Mouse (Mus musculus): Measurements from ENCODE around the gene Eif2ak3.
"Not testable (repeated sequence)": the region's sequence is repeated elsewhere in the genome, so short reads cannot be mapped to it uniquely, and the experiment has no call there.

The Eif2ak3 gene

GRCm38 (mm10) chr6:70844002-70844804, at the start of gene Eif2ak3:
Eif2ak3 (plus strand) TSS chr6:70844515.
- peak; percentile 99 for DNase-seq (ENCODE audit: low spot score)

- no peak for DNase-seq (ENCODE audit: low spot score)
Measured at GRCm38 (mm10) chr6:70796940-70797339, 47.4 kb upstream of the Eif2ak3 start.

- peak; percentile 73 for DNase-seq (ENCODE audit: low spot score)
Measured at GRCm38 (mm10) chr6:70797581-70798251, 46.6 kb upstream of the Eif2ak3 start.

- peak; percentile 81 for DNase-seq (ENCODE audit: low spot score)
Measured at GRCm38 (mm10) chr6:70804632-70805031, 39.7 kb upstream of the Eif2ak3 start.

DNA sequence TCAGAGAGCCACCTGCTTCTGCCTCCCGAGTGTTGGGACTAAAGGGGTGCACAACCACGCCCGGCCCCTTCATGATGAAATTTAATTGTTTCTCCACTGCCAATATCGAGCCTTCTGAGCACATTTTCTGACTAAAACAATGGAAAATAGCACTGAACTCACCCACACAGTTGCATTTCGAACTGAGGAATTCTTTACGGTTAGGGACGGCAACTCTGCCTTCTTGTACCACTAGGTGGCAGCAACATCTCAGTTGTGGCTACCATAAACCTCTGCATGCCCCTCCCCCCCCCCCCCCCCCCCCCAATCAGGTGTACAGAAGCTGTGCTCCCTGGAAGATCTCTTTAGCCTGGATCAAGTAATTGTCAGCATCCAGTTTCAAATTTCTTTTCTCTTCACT, 39.0 kb upstream of the Eif2ak3 start:
- peak; percentile 83 for DNase-seq (ENCODE audit: low spot score)

- DNase-seq (ENCODE audit: low spot score), result peak; percentile 94
Measured at GRCm38 (mm10) chr6:70805820-70806513, 38.3 kb upstream of the Eif2ak3 start.

- no peak for DNase-seq (ENCODE audit: low spot score)
Measured at GRCm38 (mm10) chr6:70806514-70806912, 37.8 kb upstream of the Eif2ak3 start.

- no peak for DNase-seq (ENCODE audit: low spot score)
Measured at GRCm38 (mm10) chr6:70810524-70810923, 33.8 kb upstream of the Eif2ak3 start.

- DNase-seq (ENCODE audit: low spot score), result peak; percentile 81
Measured at GRCm38 (mm10) chr6:70811557-70812525, 32.5 kb upstream of the Eif2ak3 start.

DNA sequence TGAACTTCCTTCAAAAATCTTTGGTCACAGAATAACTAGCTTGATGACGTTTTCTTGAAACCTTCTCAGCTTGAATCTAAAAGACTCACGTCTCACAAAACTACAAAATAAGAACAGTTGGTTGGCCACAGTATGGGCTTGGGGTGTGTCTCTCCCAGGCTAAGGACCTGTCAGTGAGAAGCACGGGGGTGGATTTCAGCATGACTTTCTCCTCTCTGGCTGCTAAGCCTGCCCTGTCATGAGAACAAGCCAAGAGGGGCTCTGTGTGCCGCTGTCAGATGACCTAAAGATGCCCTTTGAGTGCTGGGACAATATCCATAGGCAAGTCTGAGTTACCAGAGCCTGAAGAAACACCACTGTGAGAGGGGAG, 31.8 kb upstream of the Eif2ak3 start:
- DNase-seq (ENCODE audit: low spot score), result no peak

DNA sequence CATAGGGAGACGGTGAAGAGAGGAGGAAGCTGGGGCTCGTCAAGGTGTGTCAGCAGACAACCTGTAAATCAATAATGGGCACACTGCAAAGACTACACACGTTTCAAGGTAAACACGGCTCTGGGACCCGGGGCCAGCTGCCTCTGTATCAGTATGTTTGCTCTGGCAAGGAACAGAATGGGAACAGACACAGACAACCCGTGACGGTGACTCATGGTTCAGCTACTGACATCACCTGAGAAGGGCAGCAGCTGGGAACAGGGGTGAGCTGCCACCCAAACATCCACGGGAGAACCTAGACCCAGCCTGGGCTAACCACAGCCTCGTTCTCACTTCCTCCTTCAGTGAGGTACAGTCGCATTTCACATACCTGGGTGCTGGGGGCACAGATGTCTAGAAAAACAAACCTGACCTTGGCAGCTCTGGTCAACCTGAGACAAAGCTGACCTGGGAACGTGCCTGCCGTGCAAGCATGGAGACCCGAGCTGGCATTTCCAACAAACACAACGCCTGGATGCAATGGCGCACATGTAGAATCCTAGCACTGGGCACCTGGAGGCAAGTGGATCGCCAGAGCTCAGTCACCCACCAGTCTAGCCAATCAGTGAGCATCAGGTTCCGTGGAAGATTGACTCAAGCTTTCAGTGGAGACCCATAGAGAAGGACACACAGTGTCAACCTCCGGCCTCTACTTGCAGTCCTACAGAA, 30.2 kb upstream of the Eif2ak3 start:
- DNase-seq (ENCODE audit: low spot score), result no peak

DNA sequence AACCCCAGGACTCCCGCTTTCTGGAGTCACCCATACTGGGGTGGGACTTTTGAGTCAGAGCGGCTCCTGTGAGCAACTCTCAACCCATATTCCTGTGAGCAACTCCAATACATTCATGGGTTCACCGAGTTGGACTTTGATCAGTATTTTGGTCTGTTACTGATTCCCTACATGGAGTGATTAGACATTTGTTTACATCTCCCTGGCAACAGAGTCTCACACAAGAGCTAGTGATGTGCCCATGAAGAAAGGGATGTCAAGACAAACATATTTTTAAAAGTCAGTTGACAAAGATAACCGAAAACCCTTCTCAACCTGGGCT, 29.7 kb upstream of the Eif2ak3 start:
- no peak for DNase-seq (ENCODE audit: low spot score)

DNA sequence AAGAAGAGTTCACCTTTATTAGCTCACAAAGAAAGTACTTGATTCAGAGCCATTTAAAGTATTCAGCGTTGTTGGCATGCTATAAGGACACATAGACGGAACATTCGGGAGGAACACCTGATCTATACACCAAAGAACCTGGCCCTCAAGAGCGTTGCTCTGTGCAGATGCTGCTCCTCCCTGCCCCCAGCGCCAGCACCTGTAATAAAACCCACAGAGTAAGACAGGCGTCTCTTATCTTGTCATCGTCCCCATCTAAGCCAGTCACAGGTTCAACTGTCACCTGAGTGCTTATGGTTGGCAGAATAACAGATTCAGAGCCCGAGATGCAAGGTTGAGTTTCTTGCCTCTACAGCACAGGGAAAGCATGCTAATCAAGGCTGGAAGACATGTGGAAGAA, 28.8 kb upstream of the Eif2ak3 start:
- no peak for DNase-seq (ENCODE audit: low spot score)

GRCm38 (mm10) chr6:70821566-70821965, 22.7 kb upstream of the Eif2ak3 start:
- no peak for DNase-seq (ENCODE audit: low spot score)

- DNase-seq (ENCODE audit: low spot score), result no peak
Measured at GRCm38 (mm10) chr6:70822386-70822910, 21.9 kb upstream of the Eif2ak3 start.

- not testable (repeated sequence) for DNase-seq (ENCODE audit: low spot score)
Measured at GRCm38 (mm10) chr6:70823277-70823676, 21.0 kb upstream of the Eif2ak3 start.

DNA sequence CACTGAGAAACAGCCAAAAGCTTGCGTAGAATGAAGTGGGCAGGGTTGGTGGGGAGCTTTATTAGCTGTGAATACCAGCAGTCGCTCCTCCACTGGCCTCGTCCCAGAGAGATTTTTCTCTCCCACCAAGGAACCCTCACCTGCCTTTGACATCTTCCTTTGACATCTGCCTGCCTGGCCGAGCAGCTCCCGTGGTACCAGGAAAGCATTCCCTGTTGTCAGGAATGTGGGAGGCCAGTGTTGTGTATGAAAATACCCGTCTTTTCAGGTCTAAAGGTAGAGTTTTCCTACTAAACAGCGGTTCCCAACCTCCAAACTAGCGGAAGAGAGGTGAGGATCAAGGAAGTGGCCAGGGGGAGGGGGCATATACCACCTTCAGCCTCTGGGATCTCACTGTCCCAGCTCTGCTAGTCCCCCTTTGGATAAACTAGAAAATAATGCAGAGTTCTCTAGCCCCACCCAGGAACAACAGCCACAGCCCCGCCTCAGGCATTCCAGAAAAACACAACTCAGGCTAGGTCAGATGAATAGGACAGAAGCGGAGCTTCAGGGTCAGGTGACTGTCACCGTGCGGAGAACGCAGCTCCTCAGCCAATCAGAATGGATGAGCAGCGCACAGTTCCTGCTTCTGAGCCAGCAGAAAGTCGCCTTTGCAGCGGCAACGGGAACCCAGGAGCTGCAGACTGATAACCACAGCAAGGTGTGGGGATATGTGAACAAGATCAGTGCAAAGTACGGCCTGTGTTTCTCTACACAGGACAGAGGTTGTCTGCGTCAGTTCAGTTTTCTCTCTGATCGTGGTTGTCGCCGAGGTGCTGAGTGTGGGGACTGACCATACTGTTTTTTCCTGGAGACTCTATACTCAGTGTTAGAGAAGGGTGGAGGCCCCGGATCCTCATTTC, 20.0 kb upstream of the Eif2ak3 start:
- peak; percentile 77 for DNase-seq (ENCODE audit: low spot score)

DNA sequence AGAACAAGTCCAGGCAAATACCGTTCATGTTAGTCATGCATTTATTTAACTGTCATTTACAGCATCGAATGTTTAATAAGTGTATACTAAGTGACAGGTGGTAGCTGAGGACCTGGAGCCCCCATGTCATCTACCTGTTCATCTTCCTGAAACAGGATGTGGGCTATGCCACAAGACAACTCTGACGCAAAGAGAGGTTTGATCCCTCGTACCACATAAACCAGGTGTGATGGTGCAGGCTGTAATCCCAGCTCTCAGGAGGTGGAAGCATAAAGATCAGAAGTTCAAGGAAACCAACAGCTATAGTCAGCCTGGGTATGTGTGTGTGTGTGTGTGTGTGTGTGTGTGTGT, 19.4 kb upstream of the Eif2ak3 start:
- no peak for DNase-seq (ENCODE audit: low spot score)

GRCm38 (mm10) chr6:70829451-70829850, 14.9 kb upstream of the Eif2ak3 start:
- no peak for DNase-seq (ENCODE audit: low spot score)

GRCm38 (mm10) chr6:70830552-70830951, 13.8 kb upstream of the Eif2ak3 start:
- no peak for DNase-seq (ENCODE audit: low spot score)

Data from embryo, embryonic 10.5 days (tissue).